Mouse (Mus musculus): ENCODE data around the gene Trmt10a.

DNA sequence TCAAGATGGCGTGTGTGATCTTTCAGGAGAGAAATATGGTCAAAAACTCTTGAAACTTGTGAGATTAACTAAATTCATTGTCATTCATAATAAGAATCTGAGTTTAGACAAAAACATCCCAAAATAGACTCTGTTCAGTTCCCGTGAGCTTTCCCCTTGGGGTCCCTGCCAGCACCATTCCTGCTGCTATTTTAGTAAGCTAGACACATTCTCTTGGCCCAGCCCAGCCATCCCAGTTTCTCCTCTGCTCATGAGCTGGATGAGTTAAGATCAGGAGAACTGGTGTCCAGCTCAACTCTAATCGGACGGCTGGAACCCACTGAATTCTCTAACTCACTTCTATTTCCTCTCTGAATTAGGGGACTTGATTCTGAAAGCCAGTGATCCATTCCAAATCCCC is 26.4 kb upstream of the Trmt10a start:
- TF ChIP-seq POLR2A (IDR thresholded peaks at IDR 0.05; ENCODE audit: borderline replicate concordance, insufficient read depth, low read length) (no peak), CTCF (IDR thresholded peaks at IDR 0.05; ENCODE audit: borderline replicate concordance, insufficient read depth, low read depth, low read length) (no peak)
